Mouse (Mus musculus): ENCODE measurements at regions not wholly inside any gene's neighbourhood (a gene's known extent, or its start where the extent isn't known, plus 50 kb on each side); places are given as distances from the start of the nearest gene placed in this dataset.

DNA sequence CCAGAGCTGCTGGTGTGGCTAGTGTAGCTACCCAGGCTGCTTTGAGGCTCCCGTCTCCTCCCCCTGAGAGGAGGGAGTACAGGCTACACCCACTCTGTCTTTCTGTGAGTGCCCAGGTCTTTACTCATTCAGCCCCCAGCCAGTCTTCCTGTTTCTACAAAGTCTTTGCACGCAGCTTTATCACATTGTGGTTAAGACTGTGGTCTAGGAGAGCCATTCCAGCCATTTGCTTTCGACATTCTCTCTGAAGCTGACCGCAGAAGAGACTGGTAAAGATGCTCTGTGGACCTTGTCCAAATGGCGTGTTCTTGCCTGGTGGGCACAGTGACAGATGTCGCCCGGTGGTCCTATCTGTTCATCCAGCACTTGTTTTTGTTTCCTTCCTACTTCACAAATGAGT, 62.0 kb downstream of the Tpra1 start:
- no peak for DNase-seq (ENCODE audit: low spot score in 2 of 2)

DNA sequence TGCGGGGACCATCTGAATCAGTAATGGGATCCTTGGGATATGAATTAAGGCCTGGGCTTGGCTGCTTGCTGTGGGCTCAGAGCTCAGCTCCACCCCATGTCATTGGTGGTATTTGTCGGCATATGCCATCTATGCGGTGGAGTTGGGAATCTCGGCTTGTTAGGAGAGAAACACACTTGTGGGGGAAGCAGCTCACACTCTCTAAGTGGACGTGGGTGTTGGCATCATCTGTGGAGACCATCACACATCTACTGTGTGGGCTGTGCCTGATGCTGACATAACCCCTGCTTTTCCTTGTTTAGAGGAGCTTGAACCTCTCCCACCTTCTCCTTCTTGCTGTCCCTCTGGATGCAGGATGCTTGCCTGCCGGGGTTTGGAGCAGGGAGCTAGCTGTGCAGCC, 62.9 kb downstream of the Tpra1 start:
- DNase-seq (ENCODE audit: low spot score in 2 of 2), result no peak

DNA sequence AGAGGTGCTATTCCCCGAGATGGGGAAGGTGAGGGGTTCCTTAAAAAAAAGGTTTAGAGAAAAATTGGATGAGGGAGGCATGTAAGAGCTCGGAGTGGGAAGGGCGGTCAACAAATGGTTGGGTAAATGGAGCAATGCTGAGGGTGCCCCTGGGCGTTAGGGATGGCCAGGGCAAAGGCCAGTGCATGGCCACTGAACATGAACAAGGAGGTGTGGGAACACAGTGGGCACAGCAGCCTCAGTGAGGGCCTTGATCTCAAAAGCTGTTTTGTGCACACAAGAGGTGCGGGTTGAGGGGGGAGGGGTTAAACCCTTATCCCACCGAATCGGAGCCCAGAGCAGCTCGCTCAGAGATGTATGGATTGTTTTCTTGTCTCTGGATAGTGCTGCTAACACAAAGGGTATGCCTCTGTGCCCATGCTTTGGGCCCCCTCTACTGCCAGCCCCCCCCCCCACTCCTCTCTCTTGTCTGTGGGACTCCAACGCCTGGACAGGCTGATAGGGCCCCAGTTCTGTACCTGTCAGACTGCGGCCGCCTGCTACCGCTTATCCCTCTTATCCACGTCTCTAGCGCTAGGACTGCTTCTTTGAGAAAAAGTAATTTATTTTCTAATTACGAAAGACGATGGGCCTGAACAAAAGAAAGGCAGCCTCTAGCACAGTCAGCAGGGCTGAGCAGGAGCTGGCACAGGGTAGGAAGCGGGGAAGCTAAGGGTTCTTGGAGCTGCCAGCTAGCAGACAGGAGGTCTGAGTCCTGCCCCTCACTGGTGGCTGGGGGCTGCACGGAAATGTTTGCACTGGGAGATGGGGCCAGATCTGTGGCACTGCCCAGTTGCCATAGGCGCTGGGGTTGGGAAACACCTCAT, 63.5 kb downstream of the Tpra1 start:
- no peak for DNase-seq (ENCODE audit: low spot score in 2 of 2)

DNA sequence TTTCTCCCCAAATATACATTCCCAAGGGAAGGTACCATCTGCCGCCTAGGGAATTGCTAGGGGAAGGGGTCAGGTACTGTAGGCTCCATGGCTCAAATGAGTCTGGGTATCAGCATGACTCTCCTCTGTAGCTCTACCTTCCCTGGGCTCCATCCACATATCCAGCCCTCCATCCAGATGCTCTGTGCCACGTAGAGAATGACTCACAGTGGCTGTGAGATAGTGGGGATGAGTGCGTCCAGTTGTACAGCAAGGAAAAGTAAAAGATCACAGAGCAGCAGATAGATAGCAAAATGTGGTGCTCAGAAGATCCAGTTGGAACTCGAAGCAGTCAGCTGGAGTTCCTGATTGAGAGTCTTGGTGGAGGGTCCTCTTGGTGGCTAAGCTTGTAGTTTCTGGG, 64.5 kb downstream of the Tpra1 start:
- no peak for DNase-seq (ENCODE audit: low spot score in 2 of 2)

DNA sequence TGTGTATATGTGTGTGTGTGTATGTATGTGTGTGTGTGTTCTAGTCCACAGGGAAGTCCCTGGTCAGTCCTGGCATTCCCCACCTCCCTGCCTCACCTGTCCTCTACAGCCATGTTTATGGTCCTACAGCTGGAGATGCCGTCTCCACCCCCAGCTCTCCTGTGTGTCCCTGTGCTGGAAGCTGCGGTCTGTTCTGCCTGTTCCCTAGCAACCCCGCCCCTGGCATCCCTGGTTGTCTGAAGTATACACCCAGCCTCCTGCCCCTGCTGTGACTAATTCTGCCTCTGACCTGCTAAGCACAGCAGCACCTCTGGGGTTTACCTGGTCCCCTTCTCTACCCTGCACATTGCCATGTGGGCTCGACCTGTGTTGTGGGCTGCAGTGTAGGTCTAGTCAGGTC, 66.8 kb downstream of the Tpra1 start:
- no peak for DNase-seq (ENCODE audit: low spot score in 2 of 2)

DNA sequence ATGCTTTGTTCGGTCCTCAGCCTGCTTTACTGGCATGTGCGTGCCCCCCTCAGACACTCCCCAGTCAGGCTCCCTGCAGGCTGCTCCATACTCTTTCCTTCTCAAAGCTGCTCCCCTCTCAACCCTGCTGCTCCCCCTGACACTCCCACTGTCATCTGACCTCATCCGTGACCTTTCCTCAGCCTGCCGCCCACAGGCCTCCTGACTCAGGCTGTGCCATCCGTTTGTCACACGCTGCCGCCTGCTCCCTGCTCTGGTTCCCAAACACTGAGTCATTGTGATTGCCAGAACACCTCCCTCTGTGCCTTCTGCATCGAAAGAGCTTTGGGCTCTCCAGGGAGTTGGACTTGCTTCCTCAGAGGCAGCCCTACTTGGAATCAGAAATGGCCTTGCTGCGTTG, 69.7 kb downstream of the Tpra1 start:
- no peak for DNase-seq (ENCODE audit: low spot score in 2 of 2)

DNA sequence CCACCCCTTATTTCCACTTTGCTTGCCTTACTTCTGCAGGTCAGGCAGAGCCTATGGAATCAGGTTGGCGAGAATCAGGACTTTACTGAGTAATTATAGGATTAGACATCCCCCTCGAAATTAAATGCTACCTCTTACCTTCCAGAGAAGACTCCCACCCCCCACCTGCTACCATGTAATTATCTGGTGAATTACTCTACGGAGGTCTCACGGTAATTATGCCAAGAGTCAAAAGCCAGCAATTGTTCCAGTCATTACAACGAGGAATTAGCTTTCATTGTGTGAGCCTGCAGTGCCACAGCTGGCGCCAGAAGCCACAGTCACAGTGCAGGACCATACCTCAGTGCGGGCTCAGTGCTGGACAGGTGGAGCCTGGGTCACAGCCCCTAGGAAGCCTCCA, 72.4 kb downstream of the Tpra1 start:
- no peak for DNase-seq (ENCODE audit: low spot score in 2 of 2)

DNA sequence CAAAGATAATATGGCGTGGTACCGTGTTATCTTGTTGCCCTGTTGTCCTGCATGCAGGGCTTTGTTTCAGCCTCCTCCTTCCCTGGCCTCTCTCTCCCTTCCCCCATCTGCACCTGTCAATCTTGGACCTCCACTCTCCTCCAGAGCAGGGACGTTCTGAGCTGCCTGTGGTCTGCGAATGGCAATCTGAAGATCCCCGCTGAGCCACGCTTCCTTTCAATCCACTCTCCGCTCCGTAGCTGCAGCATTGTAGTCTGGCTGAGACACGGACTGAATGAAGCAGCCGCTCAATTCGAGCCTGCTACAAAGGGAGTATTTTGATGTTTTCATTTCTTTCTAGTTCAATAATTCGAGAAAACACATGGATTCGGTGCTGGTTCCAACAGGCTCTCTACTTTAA, 74.5 kb downstream of the Tpra1 start:
- no peak for DNase-seq (ENCODE audit: low spot score in 2 of 2)

DNA sequence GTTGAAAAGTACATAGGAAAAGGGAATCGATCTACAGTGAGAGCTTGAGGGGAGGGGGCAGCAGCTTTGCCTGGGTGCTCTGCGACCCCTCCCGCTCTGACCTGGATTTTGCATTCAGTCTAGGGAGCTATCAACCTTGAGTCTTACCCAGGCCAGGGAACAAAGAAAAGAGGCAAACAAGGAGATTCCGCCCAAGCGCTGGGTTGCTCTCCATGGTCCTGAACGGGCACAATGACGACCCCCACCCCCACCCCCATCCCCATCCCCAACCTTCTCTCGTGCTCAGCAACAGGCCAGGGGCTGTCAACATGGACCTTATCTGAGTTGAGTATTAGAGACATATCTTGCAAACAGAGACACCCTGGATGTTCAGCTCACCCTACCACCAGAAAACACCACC, 74.9 kb downstream of the Tpra1 start:
- no peak for DNase-seq (ENCODE audit: low spot score in 2 of 2)

DNA sequence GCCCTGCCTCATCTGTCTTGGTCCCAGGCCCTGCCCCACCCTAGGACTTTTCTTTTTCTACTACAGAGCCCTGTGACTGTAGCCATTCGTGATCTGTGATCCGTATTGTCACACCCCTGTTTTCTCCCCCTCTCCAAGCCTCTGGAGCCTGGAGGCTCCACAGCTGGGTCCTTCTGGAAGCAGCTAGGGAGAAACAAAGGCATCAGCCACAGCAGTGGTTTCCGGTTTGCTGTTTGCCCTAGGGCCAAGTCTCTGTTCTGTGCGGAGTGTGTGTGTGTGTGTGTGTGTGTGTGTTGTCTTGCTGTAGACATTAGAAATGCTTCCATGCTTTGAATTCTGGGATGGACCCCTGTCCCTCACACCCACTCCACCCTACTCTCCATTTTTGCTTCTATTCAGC, 76.9 kb downstream of the Tpra1 start:
- DNase-seq (ENCODE audit: low spot score in 2 of 2), result no peak

DNA sequence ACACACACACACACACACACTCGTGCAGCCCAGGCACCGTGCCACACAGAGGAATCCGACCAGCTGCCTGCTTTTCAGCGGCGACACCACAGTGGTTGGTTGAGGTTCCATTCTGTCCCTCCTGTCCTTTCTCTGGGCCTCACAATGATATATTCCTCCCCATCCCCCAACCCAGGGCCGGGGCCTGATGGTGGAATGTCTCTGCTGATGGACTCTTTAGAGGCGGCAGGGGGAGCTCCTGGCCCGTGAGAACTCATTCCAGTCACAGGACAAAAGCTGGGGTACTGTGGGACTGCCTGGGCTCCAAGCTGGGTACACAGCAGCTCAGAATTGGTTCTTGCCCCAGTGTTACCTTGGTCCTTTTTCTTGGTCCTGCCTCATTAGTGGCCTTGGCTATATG, 78.1 kb downstream of the Tpra1 start:
- DNase-seq (ENCODE audit: low spot score in 2 of 2), result no peak

DNA sequence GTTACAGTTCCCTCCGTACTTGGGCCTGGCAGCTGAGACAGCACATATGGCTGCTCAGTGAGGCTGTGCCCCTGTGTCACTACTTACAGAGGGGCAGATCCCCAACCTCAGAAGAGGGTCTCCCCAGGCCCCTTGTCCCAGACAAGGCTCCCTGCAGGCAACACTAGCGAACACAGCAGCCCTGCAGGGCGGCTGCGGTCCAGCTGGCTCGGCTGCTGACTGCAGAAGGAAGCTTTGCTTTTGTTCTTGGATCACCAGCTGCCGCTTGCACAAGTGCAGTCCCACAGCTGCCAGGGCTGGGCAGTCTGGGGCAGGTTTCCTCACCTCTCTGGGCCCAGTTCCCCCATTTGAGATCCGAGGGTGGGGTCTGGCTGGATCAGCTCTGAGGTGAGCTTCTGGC, 79.5 kb downstream of the Tpra1 start:
- no peak for DNase-seq (ENCODE audit: low spot score in 2 of 2)

DNA sequence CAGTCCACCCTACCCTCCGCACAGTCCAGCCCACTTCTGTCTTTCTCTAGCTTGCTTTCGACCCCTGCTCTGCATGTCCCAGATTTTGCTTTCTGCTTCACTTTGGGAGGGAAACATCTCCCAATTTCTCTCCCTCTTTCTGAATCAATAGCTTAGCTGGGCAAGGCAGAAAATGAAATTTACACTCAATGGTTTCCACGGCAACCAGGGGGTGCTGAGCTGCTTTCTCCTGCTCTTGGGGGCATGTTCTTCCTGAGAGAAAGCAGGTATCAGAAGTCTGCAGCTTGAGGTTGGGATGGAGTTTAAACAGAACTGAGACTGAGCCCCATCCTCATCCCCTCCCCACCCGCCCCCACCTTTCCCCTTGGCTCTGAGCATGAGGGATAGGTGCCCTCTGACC, 82.1 kb downstream of the Tpra1 start:
- no peak for DNase-seq (ENCODE audit: low spot score in 2 of 2)

DNA sequence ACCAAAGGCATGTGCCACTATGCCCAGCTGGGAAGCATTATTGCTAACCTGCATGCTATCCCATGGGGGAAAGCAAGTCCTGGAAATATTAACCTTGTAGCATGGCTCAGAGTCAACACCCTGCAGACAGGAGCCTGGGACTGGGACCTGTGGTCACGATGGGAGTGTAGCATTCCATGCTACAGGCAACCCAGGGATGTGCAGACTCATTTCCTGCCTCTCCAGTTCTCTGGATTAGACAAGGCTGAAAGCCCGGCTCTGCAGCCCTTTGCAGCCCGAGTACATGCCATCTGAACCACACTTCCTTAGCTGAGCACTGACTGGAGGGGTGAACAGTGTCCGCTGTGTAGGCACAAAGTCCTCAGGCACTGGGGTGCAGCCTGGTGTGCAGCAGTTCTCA, 82.8 kb downstream of the Tpra1 start:
- no peak for DNase-seq (ENCODE audit: low spot score in 2 of 2)

DNA sequence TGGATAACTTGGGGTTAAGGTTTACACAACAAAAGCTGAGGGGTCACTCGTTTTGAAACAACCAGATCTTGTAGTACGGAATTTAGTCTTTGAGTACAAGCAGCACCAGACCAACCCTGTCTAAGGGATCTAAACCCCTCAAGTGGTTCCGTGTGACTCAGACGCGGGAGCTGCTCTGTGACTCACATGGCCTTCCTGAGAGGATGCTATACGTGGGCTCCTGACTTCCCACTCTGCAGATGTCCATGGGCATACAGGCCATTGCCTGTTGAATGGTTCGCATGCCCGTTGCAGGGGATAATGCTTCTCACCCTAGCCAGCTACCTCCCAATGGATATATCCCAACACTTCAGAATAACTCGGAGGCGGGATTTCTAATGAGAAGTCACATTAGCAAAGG, 86.5 kb downstream of the Tpra1 start:
- DNase-seq (ENCODE audit: low spot score in 2 of 2), result no peak

DNA sequence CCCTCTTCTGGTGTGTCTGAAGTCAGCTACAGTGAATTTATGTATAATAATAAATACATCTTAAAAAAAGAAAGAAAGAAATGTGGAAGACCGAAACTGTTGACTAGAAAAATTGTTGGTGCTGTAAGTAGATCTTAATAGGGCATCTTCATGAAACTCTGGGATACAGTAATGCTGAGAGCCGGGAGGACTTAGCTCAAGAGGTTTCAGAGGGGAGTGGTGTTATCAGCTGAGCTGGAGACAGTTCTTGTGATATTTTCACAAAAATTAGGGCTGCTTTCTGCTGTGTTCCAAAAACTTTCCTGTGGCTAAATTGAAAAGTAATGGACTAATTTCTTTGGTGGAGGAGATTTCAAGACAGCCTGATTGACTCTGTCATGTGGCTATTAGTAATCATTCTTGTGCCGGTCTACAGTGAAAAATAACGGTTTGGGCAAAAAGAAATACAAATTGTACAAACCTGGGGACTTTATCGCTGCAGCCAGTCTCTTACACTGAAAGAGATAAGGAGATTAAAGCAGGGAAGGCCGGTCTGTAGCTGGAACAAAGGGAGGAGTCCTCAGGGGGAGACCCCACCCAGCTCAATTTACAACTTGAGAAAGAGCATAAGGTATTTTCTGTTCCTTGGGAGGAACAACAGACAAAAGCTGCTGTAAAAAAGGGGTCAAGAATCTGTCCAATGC, 87.7 kb downstream of the Tpra1 start:
- no peak for DNase-seq (ENCODE audit: low spot score in 2 of 2)

DNA sequence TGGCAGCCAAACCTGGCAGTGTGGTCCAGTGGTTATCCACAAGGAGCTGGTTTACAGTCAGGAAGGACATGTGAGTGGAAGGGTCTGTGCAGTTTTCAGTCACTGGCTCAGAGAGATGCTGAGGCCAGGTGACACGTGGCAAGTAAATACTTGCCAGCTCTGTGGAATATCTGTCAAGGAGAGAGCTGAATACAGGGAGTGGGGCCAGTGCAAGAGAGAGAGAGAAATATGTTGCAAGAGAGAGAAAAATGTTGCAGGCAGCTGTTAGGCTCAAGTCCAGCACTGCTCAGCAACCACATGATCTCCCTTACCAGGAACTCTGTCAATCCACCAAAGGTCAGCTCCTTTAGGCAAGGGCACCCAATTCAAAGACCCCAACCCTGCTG, 88.2 kb downstream of the Tpra1 start:
- no peak for DNase-seq (ENCODE audit: low spot score in 2 of 2)

DNA sequence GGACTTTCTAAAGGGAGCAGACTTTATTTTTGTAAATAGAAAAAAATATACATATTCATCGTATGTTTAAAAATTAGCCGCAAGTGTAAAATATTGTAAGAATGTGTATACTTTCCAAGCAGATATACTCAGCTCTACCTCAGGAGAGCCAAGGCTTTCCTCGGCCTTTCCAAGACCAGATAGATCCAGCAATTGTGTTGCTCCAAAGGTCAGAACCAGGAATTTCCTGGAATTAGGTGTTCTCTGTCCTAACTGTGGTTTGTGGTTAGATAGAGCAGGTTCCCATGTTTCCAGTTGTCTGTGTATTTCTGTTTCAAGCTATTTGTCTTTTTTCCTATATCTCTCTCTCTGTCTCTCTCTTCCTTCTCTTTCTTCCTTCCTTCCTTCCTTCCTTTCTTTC, 93.0 kb downstream of the Tpra1 start:
- DNase-seq (ENCODE audit: low spot score in 2 of 2), result no peak

DNA sequence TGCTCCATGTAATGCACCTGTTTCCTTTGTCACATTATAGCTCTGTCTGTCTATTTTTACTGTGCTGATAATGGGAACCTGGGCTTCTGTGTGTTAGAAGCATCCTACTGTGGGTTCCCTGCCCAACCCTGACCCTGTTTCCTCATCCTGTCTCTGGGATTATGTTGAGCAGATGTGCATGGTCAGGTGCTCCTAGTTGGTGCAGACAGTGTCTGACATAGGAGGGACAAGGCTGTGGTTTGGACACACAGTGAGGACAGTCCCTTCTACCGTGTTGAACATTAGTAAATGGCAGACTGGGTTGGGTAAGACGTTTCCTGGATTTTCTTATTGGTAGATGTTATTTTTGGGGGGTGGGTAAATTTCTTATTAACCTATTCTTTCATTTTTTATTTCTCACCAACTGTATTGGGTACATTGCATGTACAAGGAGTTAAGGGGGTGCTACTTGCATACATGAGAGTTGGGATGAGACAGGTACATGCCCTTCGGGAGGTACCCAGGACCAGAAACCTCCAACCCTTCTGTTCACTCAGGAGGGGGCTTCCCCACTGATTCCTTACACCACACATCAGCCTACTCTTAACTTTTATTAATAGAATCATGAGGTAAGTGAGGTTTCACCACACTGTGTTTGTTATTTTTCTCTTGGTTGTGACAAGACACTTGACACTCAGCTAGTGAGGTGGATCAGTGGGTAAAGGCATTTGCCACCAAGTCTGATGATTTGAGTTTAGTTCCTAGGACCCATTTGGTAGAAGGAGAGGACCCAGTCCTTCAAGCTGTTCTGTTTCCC, 97.1 kb downstream of the Tpra1 start:
- no peak for DNase-seq (ENCODE audit: low spot score in 2 of 2)

DNA sequence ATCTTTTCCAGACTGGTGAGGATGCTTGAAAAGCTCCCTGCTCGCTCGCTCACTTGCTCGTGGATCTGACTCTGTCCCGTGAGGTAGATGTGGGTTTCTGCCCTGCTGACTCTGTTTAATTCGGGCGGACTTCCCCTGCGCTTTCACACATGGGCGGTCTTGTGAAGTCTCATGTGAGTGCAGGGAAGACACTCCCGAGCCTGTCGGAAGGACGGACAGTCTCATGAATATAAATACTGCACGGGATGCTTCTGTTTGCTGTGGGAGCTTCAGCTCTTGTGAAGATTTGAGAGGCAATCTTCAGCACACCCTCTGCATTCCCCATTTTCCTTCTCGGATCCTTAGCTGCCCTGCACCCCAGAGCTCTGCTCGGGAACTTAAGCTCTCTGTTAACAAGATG, 98.3 kb downstream of the Tpra1 start:
- no peak for DNase-seq (ENCODE audit: low spot score in 2 of 2)

DNA sequence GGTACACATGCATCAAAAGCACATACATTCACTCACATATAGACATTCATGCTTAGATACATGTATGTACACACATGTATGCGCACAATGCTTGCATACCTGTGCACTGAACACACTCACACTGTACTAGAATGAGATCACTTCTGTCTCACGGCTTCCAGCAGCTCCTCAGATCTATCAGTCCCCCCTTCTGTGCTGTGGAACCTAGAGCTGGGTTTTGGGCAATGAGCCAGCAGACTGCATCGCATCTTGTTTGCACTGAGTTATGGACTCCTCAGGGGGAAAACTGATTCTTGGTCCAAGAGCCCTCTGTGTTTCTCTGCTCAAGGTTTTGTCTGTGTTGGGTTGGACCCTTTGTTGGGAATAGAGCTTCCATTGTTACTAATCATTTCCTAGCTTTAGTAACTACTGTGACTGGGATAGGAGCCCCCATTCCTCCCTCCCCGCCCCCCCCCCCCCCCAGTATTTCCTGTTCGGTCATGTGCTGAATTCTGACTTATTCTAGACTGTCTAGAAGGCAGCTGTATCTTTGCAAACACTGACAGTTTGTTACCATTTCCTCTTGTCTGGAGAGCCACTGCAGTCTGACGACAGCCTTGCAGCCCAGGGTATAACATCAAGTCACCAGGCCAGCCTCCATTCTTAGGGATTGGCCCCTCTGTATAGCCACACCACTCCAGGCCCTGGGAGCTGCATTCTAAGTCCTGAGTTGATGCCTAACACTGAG, 101.3 kb downstream of the Tpra1 start:
- DNase-seq (ENCODE audit: low spot score in 2 of 2), result no peak

DNA sequence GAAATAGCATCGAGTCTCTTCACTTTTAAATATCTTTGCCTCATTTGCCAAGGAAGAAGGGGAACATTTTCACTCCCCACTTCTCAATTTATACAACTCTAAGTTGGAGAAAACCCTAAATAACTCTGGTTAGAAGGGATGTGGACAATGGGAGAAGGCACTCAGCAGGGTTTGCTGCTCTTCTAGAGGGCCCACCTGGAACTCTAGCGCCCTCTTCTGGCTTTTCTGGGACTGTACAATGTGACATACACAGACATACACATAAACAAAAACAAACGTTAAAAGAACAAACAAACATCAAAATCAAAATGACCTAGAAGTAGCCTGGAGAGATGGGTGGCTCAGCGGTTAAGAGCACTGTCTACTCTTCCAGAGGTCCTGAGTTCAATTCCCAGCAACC, 103.0 kb downstream of the Tpra1 start:
- DNase-seq (ENCODE audit: low spot score in 2 of 2), result no peak
